Mouse (Mus musculus): Measurements from ENCODE around the gene Atp8b3. TPM values are rescaled to one million over a fixed set of nuclear protein-coding genes. Genes with fewer than 3 reads are reported as not detected.

Gene Atp8b3
- polyA plus RNA-seq (2015; fragmentation: Illumina TruSeq; extraction: RNeasy Lipid Tissue Mini Kit (QIAGEN cat#74804); ENCODE audit: low read depth, low replicate concordance), result 0.25 TPM

GRCm38 (mm10) chr10:80538710-80539394 is at the start of gene Atp8b3:
Gene Atp8b3, minus strand, starts transcription at chr10:80539124.

GRCm38 (mm10) chr10:80577195-80578130 is 38.5 kb upstream of the Atp8b3 start, which contains the start of gene Klf16:
Gene Klf16, minus strand, starts transcription at chr10:80577321.

GRCm38 (mm10) chr10:80561116-80561944 is 22.4 kb upstream of the Atp8b3 start, which contains the start of gene Rexo1:
Gene Rexo1, minus strand, starts transcription at chr10:80561560.

DNA sequence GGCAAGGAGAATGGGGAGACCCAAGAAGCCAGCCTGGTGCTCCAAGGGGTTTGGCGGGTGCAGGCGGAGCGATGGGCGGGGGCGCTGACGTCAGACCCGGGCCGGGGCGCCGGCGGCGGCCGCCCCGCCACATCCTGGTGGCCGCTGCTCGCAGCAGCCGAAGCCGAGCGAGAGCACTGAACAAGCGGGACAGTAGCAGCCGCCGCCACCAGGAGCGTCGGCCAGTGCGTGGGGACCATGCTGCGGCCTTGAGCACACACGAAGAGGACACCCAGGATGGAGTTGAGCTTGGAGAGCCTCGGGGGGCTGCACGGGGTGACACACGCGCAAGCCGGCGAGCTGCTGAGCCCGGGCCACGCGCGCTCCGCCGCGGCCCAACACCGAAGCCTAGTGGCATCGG is 44.2 kb downstream of the Atp8b3 start, which contains the start of gene Onecut3:
Onecut3 (plus strand) TSS at position 104 of the 400 bp plus-strand sequence.

Other genes starting within 250 kb of the Atp8b3 start
- 2,153 TPM for gene Rps15, start 246.7 kb downstream of the Atp8b3 start, polyA plus RNA-seq (2015; fragmentation: Illumina TruSeq; extraction: RNeasy Lipid Tissue Mini Kit (QIAGEN cat#74804); ENCODE audit: low read depth, low replicate concordance)
- gene Apc2, start 243.1 kb downstream of the Atp8b3 start, polyA plus RNA-seq (2015; fragmentation: Illumina TruSeq; extraction: RNeasy Lipid Tissue Mini Kit (QIAGEN cat#74804); ENCODE audit: low read depth, low replicate concordance), result 48.2 TPM
- gene 2310011J03Rik, start 218.6 kb downstream of the Atp8b3 start, polyA plus RNA-seq (2015; fragmentation: Illumina TruSeq; extraction: RNeasy Lipid Tissue Mini Kit (QIAGEN cat#74804); ENCODE audit: low read depth, low replicate concordance), result 50.9 TPM
- gene Pcsk4, start 209.6 kb downstream of the Atp8b3 start, polyA plus RNA-seq (2015; fragmentation: Illumina TruSeq; extraction: RNeasy Lipid Tissue Mini Kit (QIAGEN cat#74804); ENCODE audit: low read depth, low replicate concordance), result 5.7 TPM
- 6.6 TPM for gene Reep6, start 209.2 kb downstream of the Atp8b3 start, polyA plus RNA-seq (2015; fragmentation: Illumina TruSeq; extraction: RNeasy Lipid Tissue Mini Kit (QIAGEN cat#74804); ENCODE audit: low read depth, low replicate concordance)
- gene Adamtsl5, start 190.7 kb downstream of the Atp8b3 start, polyA plus RNA-seq (2015; fragmentation: Illumina TruSeq; extraction: RNeasy Lipid Tissue Mini Kit (QIAGEN cat#74804); ENCODE audit: low read depth, low replicate concordance), result 3.8 TPM
- gene Plk5, start 182.7 kb downstream of the Atp8b3 start, polyA plus RNA-seq (2015; fragmentation: Illumina TruSeq; extraction: RNeasy Lipid Tissue Mini Kit (QIAGEN cat#74804); ENCODE audit: low read depth, low replicate concordance), result 18.6 TPM
- gene Mex3d, start 151.5 kb downstream of the Atp8b3 start, polyA plus RNA-seq (2015; fragmentation: Illumina TruSeq; extraction: RNeasy Lipid Tissue Mini Kit (QIAGEN cat#74804); ENCODE audit: low read depth, low replicate concordance), result 8.2 TPM
- gene Mbd3, start 139.6 kb downstream of the Atp8b3 start, polyA plus RNA-seq (2015; fragmentation: Illumina TruSeq; extraction: RNeasy Lipid Tissue Mini Kit (QIAGEN cat#74804); ENCODE audit: low read depth, low replicate concordance), result 143 TPM
- gene Uqcr11, start 132.3 kb downstream of the Atp8b3 start, polyA plus RNA-seq (2015; fragmentation: Illumina TruSeq; extraction: RNeasy Lipid Tissue Mini Kit (QIAGEN cat#74804); ENCODE audit: low read depth, low replicate concordance), result 727 TPM
- gene Tcf3, start 105.5 kb downstream of the Atp8b3 start, polyA plus RNA-seq (2015; fragmentation: Illumina TruSeq; extraction: RNeasy Lipid Tissue Mini Kit (QIAGEN cat#74804); ENCODE audit: low read depth, low replicate concordance), result 15.2 TPM
- gene Onecut3, start 44.3 kb downstream of the Atp8b3 start, polyA plus RNA-seq (2015; fragmentation: Illumina TruSeq; extraction: RNeasy Lipid Tissue Mini Kit (QIAGEN cat#74804); ENCODE audit: low read depth, low replicate concordance), result 0.09 TPM
- 25.2 TPM for gene Rexo1, start 22.4 kb upstream of the Atp8b3 start, polyA plus RNA-seq (2015; fragmentation: Illumina TruSeq; extraction: RNeasy Lipid Tissue Mini Kit (QIAGEN cat#74804); ENCODE audit: low read depth, low replicate concordance)
- 35.5 TPM for gene Klf16, start 38.2 kb upstream of the Atp8b3 start, polyA plus RNA-seq (2015; fragmentation: Illumina TruSeq; extraction: RNeasy Lipid Tissue Mini Kit (QIAGEN cat#74804); ENCODE audit: low read depth, low replicate concordance)
- gene Abhd17a, start 51.2 kb upstream of the Atp8b3 start, polyA plus RNA-seq (2015; fragmentation: Illumina TruSeq; extraction: RNeasy Lipid Tissue Mini Kit (QIAGEN cat#74804); ENCODE audit: low read depth, low replicate concordance), result 172 TPM
- gene Scamp4, start 63.7 kb upstream of the Atp8b3 start, polyA plus RNA-seq (2015; fragmentation: Illumina TruSeq; extraction: RNeasy Lipid Tissue Mini Kit (QIAGEN cat#74804); ENCODE audit: low read depth, low replicate concordance), result 54.5 TPM
- 2.1 TPM for gene Adat3, start 63.8 kb upstream of the Atp8b3 start, polyA plus RNA-seq (2015; fragmentation: Illumina TruSeq; extraction: RNeasy Lipid Tissue Mini Kit (QIAGEN cat#74804); ENCODE audit: low read depth, low replicate concordance)
- gene Gm49322, start 66.9 kb upstream of the Atp8b3 start, polyA plus RNA-seq (2015; fragmentation: Illumina TruSeq; extraction: RNeasy Lipid Tissue Mini Kit (QIAGEN cat#74804); ENCODE audit: low read depth, low replicate concordance), result 2.0 TPM
- gene Csnk1g2, start 83.7 kb upstream of the Atp8b3 start, polyA plus RNA-seq (2015; fragmentation: Illumina TruSeq; extraction: RNeasy Lipid Tissue Mini Kit (QIAGEN cat#74804); ENCODE audit: low read depth, low replicate concordance), result 157 TPM
- gene Btbd2, start 117.9 kb upstream of the Atp8b3 start, polyA plus RNA-seq (2015; fragmentation: Illumina TruSeq; extraction: RNeasy Lipid Tissue Mini Kit (QIAGEN cat#74804); ENCODE audit: low read depth, low replicate concordance), result 74.2 TPM
- gene Mknk2, start 139.0 kb upstream of the Atp8b3 start, polyA plus RNA-seq (2015; fragmentation: Illumina TruSeq; extraction: RNeasy Lipid Tissue Mini Kit (QIAGEN cat#74804); ENCODE audit: low read depth, low replicate concordance), result 23.8 TPM
- 11.8 TPM for gene Mob3a, start 162.9 kb upstream of the Atp8b3 start, polyA plus RNA-seq (2015; fragmentation: Illumina TruSeq; extraction: RNeasy Lipid Tissue Mini Kit (QIAGEN cat#74804); ENCODE audit: low read depth, low replicate concordance)
- 54.2 TPM for gene Izumo4, start 163.1 kb upstream of the Atp8b3 start, polyA plus RNA-seq (2015; fragmentation: Illumina TruSeq; extraction: RNeasy Lipid Tissue Mini Kit (QIAGEN cat#74804); ENCODE audit: low read depth, low replicate concordance)
- gene Ap3d1, start 203.1 kb upstream of the Atp8b3 start, polyA plus RNA-seq (2015; fragmentation: Illumina TruSeq; extraction: RNeasy Lipid Tissue Mini Kit (QIAGEN cat#74804); ENCODE audit: low read depth, low replicate concordance), result 89.5 TPM
- 35.1 TPM for gene Dot1l, start 216.1 kb upstream of the Atp8b3 start, polyA plus RNA-seq (2015; fragmentation: Illumina TruSeq; extraction: RNeasy Lipid Tissue Mini Kit (QIAGEN cat#74804); ENCODE audit: low read depth, low replicate concordance)

Data from brain, adult 10 weeks (tissue).